Mouse (Mus musculus) frontal cortex, postnatal 14 days (tissue): ENCODE results near the gene Hsd17b2.

ENCODE experiments used
- DNase-seq, 2 experiments: peaks; one replicate each; pipeline ENCODE4 v3.0.0; 2022; ENCODE audit warnings: low spot score in 2 of 2

The Hsd17b2 gene

DNA sequence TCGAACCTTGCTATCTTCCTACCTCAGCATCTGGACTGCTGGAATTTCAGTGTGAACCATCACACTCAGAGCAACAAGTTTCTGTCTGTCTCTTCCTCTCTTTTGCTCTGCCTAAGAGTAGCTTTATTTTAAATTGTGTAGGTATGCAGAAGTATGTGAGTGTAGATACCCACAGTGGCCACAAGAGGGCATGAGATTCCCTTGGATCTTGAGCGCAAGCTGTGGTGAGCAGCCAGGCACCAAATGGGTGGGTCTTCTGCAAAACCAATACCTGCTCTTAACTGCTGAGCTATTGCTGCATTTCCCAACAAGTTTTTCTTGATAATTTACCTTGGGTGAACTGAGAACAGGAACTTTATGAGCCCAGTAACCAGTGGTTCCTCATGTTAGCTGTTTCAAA is 70.4 kb downstream of the Hsd17b2 start:
- DNase-seq: peak in 1 of 2 experiments; percentile 21

GRCm38 (mm10) chr8:117772597-117772996 is 70.9 kb downstream of the Hsd17b2 start:
- DNase-seq: no peak

DNA sequence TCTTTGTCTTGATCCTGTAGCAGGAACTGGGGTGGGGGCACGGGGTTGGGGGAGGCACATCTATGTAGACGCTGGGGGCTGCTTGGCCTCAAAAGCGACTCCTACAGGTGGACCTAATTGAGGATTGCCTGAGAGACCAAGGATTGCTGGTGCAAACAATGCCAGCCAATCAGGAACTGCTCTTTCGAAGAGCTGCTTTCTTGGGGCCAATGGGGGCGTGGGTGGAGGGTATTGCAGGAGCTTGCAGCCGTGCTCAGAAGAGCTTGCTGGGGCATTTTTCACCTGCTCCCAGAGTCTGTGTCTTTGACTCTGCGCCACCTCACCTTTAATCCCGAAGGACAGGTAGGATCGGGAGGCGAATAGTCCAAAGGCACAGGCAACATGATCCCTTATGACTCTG is 73.9 kb downstream of the Hsd17b2 start:
- DNase-seq: no peak

- no peak for DNase-seq
These were observed 74.4 kb downstream of the Hsd17b2 start for GRCm38 (mm10) chr8:117776075-117776474.

- DNase-seq: no peak
These were observed 77.0 kb downstream of the Hsd17b2 start for GRCm38 (mm10) chr8:117778531-117779322.

GRCm38 (mm10) chr8:117779344-117779743 is 77.6 kb downstream of the Hsd17b2 start:
- no peak for DNase-seq

DNA sequence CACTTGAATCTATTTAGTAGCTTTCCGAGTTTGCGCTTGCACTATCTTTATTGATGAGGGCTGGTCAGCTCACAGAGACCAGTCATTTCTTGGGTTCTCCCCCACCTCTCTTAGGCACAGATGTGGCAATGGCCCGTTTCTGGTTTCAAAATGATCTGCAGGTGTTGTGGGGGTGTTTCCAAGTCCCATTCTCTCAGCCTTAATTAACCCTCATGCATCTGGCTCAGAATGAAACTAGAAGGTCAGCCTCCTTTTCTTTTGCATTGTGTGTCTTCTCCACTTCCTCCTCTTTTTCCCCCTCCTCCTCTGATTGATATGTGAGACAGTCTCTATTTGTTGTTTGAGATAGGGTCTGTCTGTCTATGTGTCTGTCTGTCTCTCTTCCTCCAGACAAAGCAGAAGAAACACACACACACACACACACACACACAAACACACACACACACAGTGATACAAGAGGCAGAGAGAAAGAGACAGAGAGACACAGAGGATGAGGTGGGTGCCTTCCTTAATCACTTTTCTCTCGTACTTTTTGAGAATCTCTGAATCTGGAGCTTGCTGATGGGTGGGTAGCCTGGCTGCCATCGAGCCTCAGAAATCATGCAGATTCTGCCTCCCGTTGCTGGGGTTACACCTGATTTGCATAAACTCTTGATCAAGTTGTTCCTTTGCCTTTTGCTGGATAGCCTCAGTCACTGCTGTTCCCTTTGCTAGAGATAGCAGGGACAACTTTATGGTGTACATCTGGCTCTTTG is 79.8 kb downstream of the Hsd17b2 start:
- no peak for DNase-seq

GRCm38 (mm10) chr8:117783021-117783420 is 81.3 kb downstream of the Hsd17b2 start:
- no peak for DNase-seq

GRCm38 (mm10) chr8:117786428-117786827 is 84.7 kb downstream of the Hsd17b2 start:
- no peak for DNase-seq

GRCm38 (mm10) chr8:117792616-117793144 is 91.0 kb downstream of the Hsd17b2 start:
- no peak for DNase-seq

GRCm38 (mm10) chr8:117794581-117794980 is 92.9 kb downstream of the Hsd17b2 start:
- DNase-seq: no peak

- DNase-seq: no peak
These were observed 94.8 kb downstream of the Hsd17b2 start for GRCm38 (mm10) chr8:117796464-117796863.

DNA sequence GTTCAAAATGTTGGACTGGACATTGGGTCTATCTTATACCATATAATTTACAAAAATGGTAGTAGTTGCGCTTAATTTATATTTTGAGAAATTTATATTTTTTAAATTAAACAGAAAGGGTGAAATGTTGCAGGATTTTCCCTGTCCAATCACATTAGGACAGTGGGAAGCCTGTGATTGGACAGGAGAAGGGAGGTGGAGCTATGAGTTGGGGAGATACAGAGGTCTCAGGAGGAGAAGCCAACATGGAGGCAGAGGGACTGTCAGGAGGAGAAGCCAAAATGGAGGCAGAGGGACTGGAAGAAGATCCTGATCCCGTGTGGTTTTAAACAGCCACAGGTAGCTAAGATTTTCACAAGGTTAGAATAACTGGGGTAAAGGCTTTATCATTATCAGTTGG is 96.4 kb downstream of the Hsd17b2 start:
- no peak for DNase-seq

- peak; percentile 90 to 92 for DNase-seq
These were observed 100.0 kb downstream of the Hsd17b2 start, which contains the start of gene Mphosph6 for GRCm38 (mm10) chr8:117801443-117802298. TSS of gene Mphosph6 (minus strand) at chr8:117801943.

- DNase-seq: peak in 1 of 2 experiments; percentile 33
These were observed 100.6 kb downstream of the Hsd17b2 start for GRCm38 (mm10) chr8:117802299-117802689.

DNA sequence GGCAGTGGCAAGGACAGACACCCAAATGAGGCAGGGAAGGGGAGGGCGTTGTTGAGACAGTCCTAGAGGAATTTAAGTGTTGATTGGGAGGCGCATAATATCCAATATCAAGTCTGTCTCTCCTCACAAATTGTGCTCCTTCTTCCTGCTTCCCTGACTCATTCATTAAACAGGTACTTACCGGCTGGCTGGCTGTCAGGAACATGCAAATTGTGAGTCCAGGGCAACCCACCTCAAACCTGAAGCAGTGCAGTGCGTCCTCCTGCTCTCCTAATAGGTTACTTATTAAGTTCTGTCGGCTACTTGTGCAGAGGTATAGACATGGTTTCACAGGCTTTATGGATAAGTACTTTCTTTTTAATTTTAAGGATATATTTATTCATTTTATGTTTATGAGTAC is 103.7 kb downstream of the Hsd17b2 start:
- DNase-seq: no peak
